Mouse (Mus musculus) myocyte (in vitro differentiated cells): ENCODE results near the gene Arl15.

Experiments used
- CEBPB ChIP-seq: IDR thresholded peaks from 2 replicates; pipeline ENCODE4 v1.6.1; 2011; ENCODE audit warnings: mild to moderate bottlenecking, moderate library complexity; ENCODE audit not compliant: poor library complexity, insufficient read depth, severe bottlenecking
- E2F4 ChIP-seq: IDR thresholded peaks from one replicate; pipeline ENCODE4 v1.6.1; 2011; ENCODE audit warnings: mild to moderate bottlenecking, control low read depth, moderate library complexity; ENCODE audit not compliant: insufficient read depth
- MAX ChIP-seq: IDR thresholded peaks from one replicate; pipeline ENCODE4 v1.6.1; 2011; ENCODE audit warnings: low read depth, mild to moderate bottlenecking, control low read depth
- MYOD1 ChIP-seq, 3 experiments: IDR thresholded peaks; one replicate each; pipeline ENCODE4 v1.6.1; 2011; ENCODE audit warnings: control low read depth in 2 of 3, low read depth in 2 of 3, mild to moderate bottlenecking in 2 of 3, moderate library complexity in 1 of 3; ENCODE audit not compliant: insufficient read length in 2 of 3, control insufficient read depth in 1 of 3
- MYOG ChIP-seq, 3 experiments: IDR thresholded peaks; one replicate each; pipeline ENCODE4 v1.6.1; 2011; ENCODE audit warnings: control low read depth in 2 of 3, low read depth in 2 of 3, mild to moderate bottlenecking in 2 of 3; ENCODE audit not compliant: insufficient read length in 2 of 3, control insufficient read depth in 1 of 3, insufficient read depth in 1 of 3
- POLR2A ChIP-seq: IDR thresholded peaks from one replicate; pipeline ENCODE4 v1.6.1; 2011; ENCODE audit warnings: low read depth, mild to moderate bottlenecking, control low read depth, moderate library complexity; ENCODE audit not compliant: insufficient read length
- POLR2AphosphoS2 ChIP-seq: IDR thresholded peaks from one replicate; pipeline ENCODE4 v1.6.1; 2011; ENCODE audit warnings: low read depth, control low read depth; ENCODE audit not compliant: insufficient read length
- REST ChIP-seq: IDR thresholded peaks from one replicate; pipeline ENCODE4 v1.6.1; 2011; ENCODE audit warnings: mild to moderate bottlenecking, control low read depth, moderate library complexity; ENCODE audit not compliant: insufficient read depth, insufficient read length
- SRF ChIP-seq: IDR thresholded peaks from one replicate; pipeline ENCODE4 v1.6.1; 2011; ENCODE audit warnings: low read depth; ENCODE audit not compliant: control insufficient read depth, insufficient read length
- TCF12 ChIP-seq: IDR thresholded peaks from one replicate; pipeline ENCODE4 v1.6.1; 2011; ENCODE audit warnings: mild to moderate bottlenecking, control low read depth; ENCODE audit not compliant: poor library complexity, insufficient read depth, severe bottlenecking
- USF1 ChIP-seq: IDR thresholded peaks from one replicate; pipeline ENCODE4 v1.6.1; 2011; ENCODE audit warnings: low read depth, mild to moderate bottlenecking, control low read depth, moderate library complexity

- TF ChIP-seq TCF12 (no peak), MYOG (IDR thresholded peaks at IDR 0.05; ENCODE audit: control insufficient read depth in 1 of 3, insufficient read depth in 1 of 3, insufficient read length in 2 of 3, low read depth in 2 of 3) (no peak), CEBPB (no peak), REST (no peak), MAX (no peak), E2F4 (no peak), POLR2A (no peak), POLR2AphosphoS2 (no peak), USF1 (no peak), MYOD1 (IDR thresholded peaks at IDR 0.05; ENCODE audit: control insufficient read depth in 1 of 3, insufficient read length in 2 of 3, low read depth in 2 of 3) (no peak), SRF (no peak)
Measured at GRCm38 (mm10) chr13:114159634-114160391, 365.5 kb downstream of the Arl15 start.
